Mouse (Mus musculus) lung, adult 2 months (tissue): ENCODE measurements around the gene 4930558K02Rik. TPM values are rescaled to one million over a fixed set of nuclear protein-coding genes. Genes with fewer than 3 reads are reported as not detected.

Experiments used
- DNase-seq: peaks from one replicate; pipeline ENCODE4 v3.0.0; 2022
- H3K4me1 ChIP-seq: fragments of 200-500 bp; 2 replicates; pipeline ENCODE4 v1.6.1; 2011; ENCODE audit warnings: low read length; ENCODE audit not compliant: control insufficient read depth, insufficient read depth
- H3K4me3 ChIP-seq: fragments of 200-500 bp; replicated peaks from 2 replicates; pipeline ENCODE3; 2011; ENCODE audit warnings: low read depth, mild to moderate bottlenecking, control low read depth, low read length; ENCODE audit errors: extremely low read depth
- CTCF ChIP-seq: fragments of 200-500 bp; IDR thresholded peaks from 2 replicates; pipeline ENCODE4 v1.5.1; 2011; ENCODE audit warnings: mild to moderate bottlenecking, low read length, control low read depth; ENCODE audit not compliant: insufficient read depth
- POLR2A ChIP-seq: fragments of 200-500 bp; IDR thresholded peaks from 2 replicates; pipeline ENCODE4 v1.6.1; 2011; ENCODE audit warnings: low read depth, mild to moderate bottlenecking, control low read depth, low read length, borderline replicate concordance; ENCODE audit errors: extremely low read depth
- WGBS: fragments of 180-500 bp; shearing (Covaris S2); methylation state at CpG from one replicate; pipeline ENCODE4 v1.1.7; 2018; 5-methylcytosine and 5-hydroxymethylcytosine counted together
- polyA plus RNA-seq: library from polyadenylated mRNA; depleted of rRNA; stranded (reverse); fragments of >200 nt; gene quantifications from 2 replicates; pipeline ENCODE4 v1.2.3, GENCODE M21; 2012

The 4930558K02Rik gene
- polyA plus RNA-seq, 1 experiment, result not detected

DNA sequence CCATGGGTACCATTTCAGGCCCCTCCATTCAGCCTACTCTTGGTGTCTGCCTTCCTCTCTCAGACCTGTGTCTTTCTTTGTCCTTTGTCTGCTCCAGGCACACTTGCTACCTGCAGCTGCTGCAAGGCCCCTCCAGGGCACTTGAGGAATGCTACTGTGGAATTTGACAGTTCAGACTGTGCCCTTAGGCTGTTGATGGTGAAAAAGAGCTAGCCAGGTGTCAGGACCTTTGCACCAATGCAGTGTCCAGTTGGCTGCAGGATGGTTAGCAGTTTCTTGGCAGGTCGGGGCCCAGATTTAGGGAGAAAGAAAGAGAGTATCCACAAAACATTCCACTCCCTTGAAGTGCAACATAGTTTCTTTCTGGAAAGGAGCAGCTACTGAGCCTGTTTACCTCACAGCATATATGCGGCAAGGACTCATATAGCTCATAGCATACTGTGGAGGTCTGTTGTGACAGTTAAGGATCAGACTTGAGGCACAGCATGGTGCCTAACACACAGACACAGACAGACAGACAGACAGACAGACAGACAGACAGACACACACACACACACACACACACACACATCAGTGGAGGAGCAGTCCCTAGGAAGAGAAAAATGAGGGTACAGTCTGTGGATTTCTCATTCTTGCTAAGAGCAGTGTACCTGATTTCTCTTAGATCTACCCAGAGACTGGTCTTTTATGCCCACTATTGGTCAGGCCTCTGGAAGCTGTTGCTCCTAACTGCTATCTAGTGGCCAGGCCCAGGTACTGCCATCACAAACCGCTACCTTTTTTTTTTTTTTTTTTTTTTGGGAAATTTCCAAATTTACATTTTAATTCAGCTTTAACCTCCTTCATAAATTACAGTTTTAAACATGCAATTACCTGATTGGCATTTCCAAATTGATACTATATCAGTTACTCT is 16.7 kb downstream of the 4930558K02Rik start:
- TF ChIP-seq CTCF (peak; percentile 49), POLR2A (no peak)
- no peaks in the 10 kb centered on the region for H3K4me1 ChIP-seq
- WGBS, result 42% methylated on average over 3 of the region's 3 CpGs
- DNase-seq, result no peak
- no peak overlapping the region for H3K4me3 ChIP-seq

DNA sequence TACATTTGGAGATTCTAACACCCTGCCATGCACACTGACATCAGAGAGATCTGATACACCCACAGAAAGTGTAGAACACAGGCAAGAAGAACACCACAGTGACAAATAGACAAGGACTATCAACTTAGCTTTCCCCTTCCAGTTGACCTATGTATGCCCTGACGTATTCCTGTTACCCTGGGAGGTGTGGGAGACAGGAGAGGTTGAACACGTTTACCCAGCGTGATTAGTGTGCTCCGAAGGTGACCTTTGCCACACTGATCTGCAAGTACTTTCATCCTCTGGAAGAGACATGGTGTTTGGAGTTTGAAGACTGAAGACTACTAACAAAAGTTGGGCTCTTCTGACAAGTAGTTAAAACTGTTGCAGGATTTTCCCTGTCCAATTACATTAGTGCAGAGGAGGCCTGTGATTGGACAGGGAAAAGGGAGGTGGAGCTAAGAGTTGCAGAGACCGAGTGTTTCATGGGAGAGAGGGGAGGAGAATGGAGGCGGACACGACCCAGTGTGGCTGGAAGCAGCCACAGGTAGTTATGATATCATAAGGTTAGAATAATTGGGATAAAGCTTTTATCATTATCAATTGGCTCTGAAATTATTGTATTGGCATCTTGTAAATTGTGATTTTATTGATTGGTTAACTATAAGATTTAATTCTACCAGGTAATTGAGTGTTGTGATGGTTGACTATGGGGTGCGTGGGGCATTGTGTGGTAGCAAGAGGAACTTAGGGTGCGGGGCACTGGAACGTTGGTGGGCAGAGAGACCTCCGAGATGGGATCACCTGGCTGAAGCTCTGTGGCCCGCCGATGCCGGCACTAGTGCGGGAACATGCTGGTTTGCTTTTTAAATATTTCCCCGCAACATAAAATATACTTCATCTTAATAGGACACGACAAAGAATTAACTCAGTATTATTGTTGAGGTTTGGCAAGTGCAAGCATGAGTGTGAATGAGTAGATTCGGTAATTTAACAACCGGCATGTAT is 21.2 kb downstream of the 4930558K02Rik start:
- 74% methylated on average over 19 of the region's 19 CpGs for WGBS

DNA sequence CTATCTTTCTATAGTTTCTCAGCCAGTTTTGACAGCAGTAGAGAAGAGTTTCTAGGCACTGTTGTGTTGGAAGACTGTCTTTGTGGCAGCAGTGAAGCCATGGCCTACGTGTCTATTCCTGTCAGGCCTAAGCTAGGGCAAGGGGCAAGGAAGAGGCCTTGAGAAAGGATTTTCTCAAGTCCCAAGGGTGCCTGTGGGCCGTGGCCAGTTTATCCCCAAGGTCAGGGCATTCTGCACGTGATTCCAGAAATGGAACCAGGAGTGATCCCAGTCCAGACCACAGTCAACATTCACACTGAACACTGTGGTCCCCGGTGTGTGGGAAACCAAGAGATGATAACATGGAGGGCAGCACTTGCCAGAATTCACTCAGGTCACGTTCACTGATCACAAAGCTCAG is 23.6 kb downstream of the 4930558K02Rik start:
- whole genome bisulfite sequencing, result 60% methylated on average over 5 of the region's 5 CpGs
- DNase-seq, result no peak

More for the DNA sequence above, 21.2 kb downstream of the 4930558K02Rik start:
- TF ChIP-seq POLR2A (no peak), CTCF (no peak)
- Histone ChIP-seq H3K4me1 (no peaks in the 10 kb centered on the region), H3K4me3 (no peak overlapping the region)
- DNase-seq, result no peak

DNA sequence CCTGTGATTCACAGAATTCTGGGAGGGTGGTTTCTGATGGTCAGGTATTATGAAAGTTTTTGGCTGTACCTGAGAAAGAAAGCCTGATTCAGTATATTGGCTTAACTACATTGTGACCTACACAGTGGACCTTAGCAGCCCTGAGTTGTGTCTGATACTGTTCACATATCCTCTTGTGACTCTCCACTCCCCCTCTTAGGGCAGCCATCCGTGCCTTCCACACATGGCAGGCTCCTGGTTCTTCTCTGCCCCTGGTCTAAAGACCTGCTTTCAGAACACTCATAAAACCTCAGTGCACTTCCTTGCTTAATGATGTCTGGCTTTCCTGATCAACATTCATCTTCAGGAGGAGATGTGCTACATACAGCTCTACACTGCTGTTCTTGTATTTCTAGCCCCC is 26.8 kb downstream of the 4930558K02Rik start:
- WGBS, result 47% methylated on average over 1 of the region's 1 CpGs
- no peaks in the 10 kb centered on the region for H3K4me1 ChIP-seq

More for the DNA sequence above, 23.6 kb downstream of the 4930558K02Rik start:
- TF ChIP-seq POLR2A (no peak), CTCF (no peak)
- Histone ChIP-seq H3K4me1 (no peaks in the 10 kb centered on the region), H3K4me3 (no peak overlapping the region)

DNA sequence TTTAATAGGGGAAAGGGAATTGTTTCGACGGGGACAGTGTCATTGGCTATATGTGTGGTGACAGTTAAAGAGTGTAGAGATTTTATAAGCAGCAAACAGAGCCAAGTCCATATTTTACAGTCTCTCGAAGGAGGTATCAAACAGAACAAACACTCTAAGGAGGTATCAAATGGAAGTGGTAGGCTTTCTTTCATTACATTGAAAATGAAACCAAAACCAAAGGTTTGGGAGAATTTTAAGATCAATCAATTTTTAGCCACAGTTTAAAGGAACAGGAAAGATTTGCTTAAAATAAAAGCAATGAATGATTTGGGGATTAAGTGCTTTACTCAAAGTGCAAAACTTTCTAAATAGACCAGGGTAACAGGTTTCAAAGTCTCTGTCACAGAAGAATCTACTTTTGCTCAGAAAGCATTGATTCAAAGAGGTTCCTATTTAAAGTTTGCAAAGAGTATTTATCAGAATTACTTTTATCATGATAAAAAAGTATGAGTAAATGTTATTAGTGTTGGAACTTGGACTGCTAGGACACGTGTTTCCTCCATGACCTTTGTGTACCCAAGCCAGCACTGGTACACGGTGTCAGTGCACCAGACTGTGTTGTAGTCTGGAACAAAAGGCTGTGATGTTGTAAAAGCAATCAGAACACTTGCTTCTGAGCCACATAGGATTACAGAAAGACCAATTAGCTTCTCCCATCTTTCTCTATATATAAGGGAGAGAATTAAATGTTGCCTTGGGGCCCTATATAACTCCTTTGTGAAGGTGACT is 28.2 kb downstream of the 4930558K02Rik start:
- H3K4me1 ChIP-seq, result no peaks in the 10 kb centered on the region
- H3K4me3 ChIP-seq, result no peak overlapping the region
- TF ChIP-seq POLR2A (no peak), CTCF (no peak)
- DNase-seq, result no peak
- WGBS, result 62% methylated on average over 5 of the region's 5 CpGs

More for the DNA sequence above, 26.8 kb downstream of the 4930558K02Rik start:
- TF ChIP-seq POLR2A (no peak), CTCF (no peak)
- no peak overlapping the region for H3K4me3 ChIP-seq
- DNase-seq, result no peak

DNA sequence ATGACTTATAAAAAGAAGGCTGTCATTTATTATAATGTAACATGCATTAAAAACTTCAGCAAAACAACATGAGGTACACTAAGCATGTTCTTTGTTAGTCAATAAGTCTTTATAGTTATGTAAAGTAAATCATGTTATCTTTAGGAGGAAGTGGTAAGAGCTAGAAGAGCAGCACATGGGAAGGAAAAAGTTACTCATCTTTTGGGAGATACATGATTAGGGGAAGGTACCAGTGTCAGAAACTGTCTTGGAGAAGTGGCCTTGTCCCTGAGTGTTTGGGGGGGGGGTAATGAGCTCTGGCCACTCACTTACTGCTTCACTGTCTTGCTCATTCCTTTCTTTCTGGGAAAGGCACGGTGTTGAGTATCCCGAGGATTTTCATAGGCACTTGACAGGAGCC is 37.4 kb downstream of the 4930558K02Rik start:
- H3K4me3 ChIP-seq, result no peak overlapping the region
- WGBS, result 78% methylated on average over 2 of the region's 2 CpGs
- H3K4me1 ChIP-seq, result no peaks in the 10 kb centered on the region
- no peak for TF ChIP-seq POLR2A
- no peak for TF ChIP-seq CTCF
- no peak for DNase-seq

DNA sequence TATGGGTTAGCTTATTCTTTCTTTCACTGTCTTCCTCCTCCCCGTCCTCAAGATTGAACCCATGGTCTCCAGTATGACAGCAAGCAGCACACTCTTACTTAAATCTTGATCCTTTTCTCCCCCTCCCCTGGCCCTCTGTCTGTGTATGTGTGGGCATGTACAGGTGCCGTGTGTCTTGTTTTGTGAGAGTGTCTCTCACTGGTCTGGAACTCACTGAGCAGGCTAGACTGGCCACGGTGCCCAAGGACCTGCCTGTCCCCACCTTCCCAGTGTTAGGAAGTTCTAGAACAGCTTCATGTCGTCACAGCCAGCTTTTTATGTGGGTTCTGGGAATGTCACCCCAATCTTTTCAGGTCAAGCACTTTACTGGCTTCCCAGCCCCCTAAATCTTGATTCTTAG is 47.1 kb downstream of the 4930558K02Rik start:
- Histone ChIP-seq H3K4me1 (no peaks in the 10 kb centered on the region), H3K4me3 (no peak overlapping the region)
- no peak for DNase-seq
- no peak for TF ChIP-seq CTCF
- no peak for TF ChIP-seq POLR2A
- 78% methylated on average over 4 of the region's 4 CpGs for WGBS

DNA sequence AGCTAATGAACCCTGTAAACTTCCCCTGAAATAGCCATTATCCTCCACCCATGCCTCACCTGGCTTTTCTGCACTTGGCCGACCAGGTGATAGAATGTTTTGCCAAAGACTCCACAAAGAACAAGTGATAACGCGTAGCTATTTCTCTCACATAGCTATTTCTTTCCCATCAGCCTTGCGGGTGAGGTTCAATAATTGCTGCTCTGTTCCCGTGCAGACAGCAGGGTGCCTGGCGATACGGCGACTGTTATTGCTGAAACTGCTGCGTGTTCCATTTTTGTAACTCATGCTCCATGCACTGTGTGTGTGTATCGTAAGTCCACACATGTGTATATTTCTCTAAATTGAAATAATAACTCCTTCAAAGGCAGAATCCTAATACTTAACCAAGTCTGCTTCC is 47.6 kb downstream of the 4930558K02Rik start:
- no peak for DNase-seq
- no peak for TF ChIP-seq CTCF
- TF ChIP-seq POLR2A, result no peak

DNA sequence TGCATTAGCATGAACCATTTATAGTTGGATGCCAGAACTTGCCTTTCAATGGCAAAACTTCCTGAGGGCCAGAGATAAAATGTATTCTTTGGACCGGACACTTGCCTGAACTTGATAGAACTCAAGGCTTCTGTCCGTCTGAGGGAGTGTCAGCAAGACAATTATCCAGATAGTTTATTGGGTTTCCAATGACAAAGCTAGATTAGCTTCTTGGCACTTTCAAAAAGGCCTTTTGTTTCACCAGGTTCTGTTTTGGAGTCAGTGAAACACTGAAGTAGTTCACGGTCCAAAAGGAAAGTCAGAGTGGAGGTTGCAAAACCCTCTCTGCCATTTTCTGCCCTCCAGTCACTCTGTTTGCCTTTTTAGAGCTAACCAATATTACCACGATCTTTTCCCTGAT is 48.1 kb downstream of the 4930558K02Rik start:
- no peak for TF ChIP-seq POLR2A
- TF ChIP-seq CTCF, result no peak
- WGBS, result 78% methylated on average over 4 of the region's 4 CpGs
- no peaks in the 10 kb centered on the region for H3K4me1 ChIP-seq
- H3K4me3 ChIP-seq, result no peak overlapping the region
- DNase-seq, result no peak

More for the DNA sequence above, 47.6 kb downstream of the 4930558K02Rik start:
- Histone ChIP-seq H3K4me1 (no peaks in the 10 kb centered on the region), H3K4me3 (no peak overlapping the region)
- WGBS, result 89% methylated on average over 10 of the region's 10 CpGs
